In genomic region chr15:81068641-81069381, GRCm38 (mm10) we compare ENCODE assay signal across 26 mouse cellular contexts.
"Had no signal": no experiment of that assay in that cellular context is flagged by ENCODE, and none has a peak within 500 bp of the region (broad histone marks: within the 10 kb centered on the region; RNA-seq: fewer than 3 reads in every experiment).

No protein-coding gene starts in this region.

- DNase-seq: gastrocnemius, postnatal 14 days; gastrocnemius, postnatal 36 days; heart, adult 11 months; heart, adult 2 months; heart, postnatal 14 days; heart, postnatal 36 days; kidney, adult 18-20 months; kidney, adult 8-10 months; kidney, postnatal 10 days; kidney, postnatal 25 days; kidney, postnatal 4 days; layer of hippocampus, adult 9-11 months; layer of hippocampus, postnatal 36 days; left cerebral cortex, postnatal 4 days had no signal

- ATAC-seq: hindbrain, embryonic 16.5 days; inflammation-experienced regulatory T-cells, adult 6 months; intestine, embryonic 15.5 days; intestine, postnatal 0 days; liver, embryonic 12.5 days had no signal

- H3K4me3 ChIP-seq: heart, adult 2 months; heart, embryonic 13.5 days; heart, embryonic 15.5 days; intestine, embryonic 15.5 days; limb, embryonic 13.5 days; limb, embryonic 15.5 days; liver, embryonic 12.5 days had no signal

- H3K9ac ChIP-seq: heart, embryonic 13.5 days; heart, embryonic 15.5 days; hindbrain, embryonic 14.5 days; intestine, embryonic 15.5 days; limb, embryonic 13.5 days; limb, embryonic 15.5 days; liver, embryonic 12.5 days; liver, embryonic 14.5 days had no signal

- H3K9me3 ChIP-seq: heart, embryonic 15.5 days; intestine, embryonic 15.5 days; limb, embryonic 15.5 days; liver, embryonic 12.5 days had no signal

- H3K4me1 ChIP-seq: intestine, embryonic 15.5 days had no signal

- H3K27ac ChIP-seq: heart, adult 2 months; heart, embryonic 13.5 days; heart, embryonic 15.5 days; hindbrain, embryonic 14.5 days; intestine, embryonic 15.5 days; limb, embryonic 13.5 days; limb, embryonic 15.5 days; liver, embryonic 12.5 days; liver, embryonic 14.5 days had no signal

- H3K36me3 ChIP-seq: heart, embryonic 13.5 days; heart, embryonic 15.5 days; intestine, embryonic 15.5 days; limb, embryonic 13.5 days; limb, embryonic 15.5 days; liver, embryonic 12.5 days had no signal

- H3K4me2 ChIP-seq: heart, embryonic 11.5 days; heart, embryonic 13.5 days; heart, embryonic 15.5 days; hindbrain, embryonic 14.5 days; intestine, embryonic 15.5 days; limb, embryonic 13.5 days; limb, embryonic 15.5 days; liver, embryonic 12.5 days had no signal

- H3K27me3 ChIP-seq: intestine, embryonic 15.5 days; limb, embryonic 13.5 days; limb, embryonic 15.5 days; liver, embryonic 12.5 days had no signal
